Mouse (Mus musculus): ENCODE measurements around the gene Setd6. TPM values are rescaled to one million over a fixed set of nuclear protein-coding genes. Genes with fewer than 3 reads are reported as not detected.

The Setd6 gene
- total RNA-seq (2023): 10 to 100 TPM; 41.5 to 43.8 TPM

DNA sequence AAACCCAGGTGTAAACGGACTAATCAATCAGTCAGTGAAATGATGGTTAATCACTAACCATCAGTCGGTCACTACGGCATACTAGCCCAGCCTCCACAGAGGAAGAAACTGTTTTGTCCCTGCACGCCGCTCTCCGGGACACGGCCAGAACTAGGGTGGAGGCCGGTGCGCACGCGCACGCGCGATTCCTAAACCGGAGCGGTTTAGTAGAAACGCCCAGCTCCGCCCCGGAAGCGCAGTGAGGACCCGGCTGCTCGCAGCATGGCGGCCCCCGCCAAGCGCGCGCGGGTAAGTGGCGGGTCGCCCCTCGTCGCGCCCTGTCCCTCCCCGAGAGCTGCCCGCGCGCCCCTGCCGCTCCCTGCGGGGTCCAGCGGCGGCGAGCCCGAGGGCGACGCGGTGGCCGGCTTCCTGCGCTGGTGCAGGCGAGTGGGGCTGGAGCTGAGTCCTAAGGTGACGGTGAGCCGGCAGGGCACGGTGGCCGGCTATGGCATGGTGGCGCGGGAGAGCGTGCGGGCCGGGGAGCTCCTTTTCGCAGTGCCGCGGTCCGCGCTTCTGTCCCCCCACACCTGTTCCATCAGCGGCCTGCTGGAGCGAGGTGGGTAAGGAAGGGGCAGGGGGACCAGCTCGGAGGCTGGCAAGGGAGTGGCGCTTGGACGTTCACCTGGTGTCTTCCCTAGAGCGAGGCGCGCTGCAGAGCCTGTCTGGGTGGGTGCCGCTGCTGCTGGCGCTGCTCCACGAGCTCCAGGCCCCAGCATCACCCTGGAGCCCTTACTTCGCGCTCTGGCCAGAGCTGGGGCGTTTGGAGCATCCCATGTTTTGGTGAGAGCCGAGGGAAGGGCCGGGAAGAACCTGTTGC is at the start of gene Setd6:
TSS of gene Setd6 (plus strand) at position 206 of the 856 bp plus-strand sequence.

DNA sequence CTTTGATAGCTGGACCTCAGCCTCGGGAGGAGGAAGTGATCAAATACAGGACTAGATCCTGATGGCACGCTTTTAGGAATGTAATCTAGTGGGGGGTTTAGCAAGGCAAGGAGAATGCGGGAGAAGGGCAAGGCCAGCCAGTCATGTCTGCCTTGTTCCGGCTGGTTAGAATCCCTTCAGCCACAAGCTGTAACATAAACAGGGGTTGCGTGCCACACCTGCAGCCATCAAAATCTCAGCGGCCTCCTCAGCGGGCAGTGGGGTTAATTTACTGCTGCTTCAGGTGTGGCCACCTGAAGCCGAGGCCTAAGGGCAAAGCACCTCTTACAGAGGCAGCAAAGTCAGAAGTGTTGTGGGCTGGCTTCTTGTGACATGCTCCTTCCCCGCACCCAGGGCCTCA is 39.0 kb upstream of the Setd6 start, which contains the start of gene Ndrg4:
TSS of gene Ndrg4 (plus strand) at position 350 of the 400 bp plus-strand sequence.

Other genes starting within 250 kb of the Setd6 start
- 10 to 100 TPM; 78.7 to 84.2 TPM for gene Csnk2a2, start 225.8 kb upstream of the Setd6 start, total RNA-seq (2023)
- gene Ccdc113, start 181.8 kb upstream of the Setd6 start, total RNA-seq (2023): not detected
- gene Prss54, start 139.5 kb upstream of the Setd6 start, total RNA-seq (2023): not detected
- 1 to 10 TPM; 4.9 to 5.5 TPM for gene Gins3, start 82.4 kb upstream of the Setd6 start, total RNA-seq (2023)
- 1 to 10 TPM in 1 of 2 experiments, not detected in 1; 1.1 TPM for gene Ndrg4, start 38.9 kb upstream of the Setd6 start, total RNA-seq (2023)
- 100 to 1,000 TPM; 317 TPM for gene Cnot1, start 91.6 kb downstream of the Setd6 start, total RNA-seq (2023)
- 100 to 1,000 TPM in 1 of 2 experiments, 10 to 100 TPM in 1; 85.1 to 101 TPM for gene Sap18b, start 109.5 kb downstream of the Setd6 start, total RNA-seq (2023)
- gene Slc38a7, start 137.7 kb downstream of the Setd6 start, total RNA-seq (2023): 10 to 100 TPM; 13.9 to 17.7 TPM
- 10 to 100 TPM; 61.6 to 68.1 TPM for gene Got2, start 172.7 kb downstream of the Setd6 start, total RNA-seq (2023)

Data from T-cell, adult 66 days (primary cell).